Mouse (Mus musculus) retina, embryonic 14.5 days (tissue): Measurements from ENCODE around the gene Shpk.

Experiments used
- DNase-seq: peaks from one replicate; pipeline ENCODE4 v3.0.0-alpha.2; 2015; ENCODE audit warnings: low spot score

Gene Shpk

GRCm38 (mm10) chr11:73199879-73200278 lies 619 bp downstream of the Shpk start:
- DNase-seq: peak; percentile 12

GRCm38 (mm10) chr11:73201021-73201420 lies 1.8 kb downstream of the Shpk start:
- DNase-seq: no peak

- DNase-seq: peak; percentile 12
Observed at GRCm38 (mm10) chr11:73201597-73201996, 2.3 kb downstream of the Shpk start.

GRCm38 (mm10) chr11:73203895-73204294 lies 4.6 kb downstream of the Shpk start:
- no peak for DNase-seq

GRCm38 (mm10) chr11:73205194-73205593 lies 5.9 kb downstream of the Shpk start:
- DNase-seq: no peak

GRCm38 (mm10) chr11:73207621-73208020 lies 8.4 kb downstream of the Shpk start:
- DNase-seq: peak; percentile 10

- DNase-seq: no peak
Observed at GRCm38 (mm10) chr11:73213956-73214355, 14.7 kb downstream of the Shpk start.

GRCm38 (mm10) chr11:73219671-73220070 lies 20.4 kb downstream of the Shpk start:
- no peak for DNase-seq

GRCm38 (mm10) chr11:73220651-73221050 lies 21.4 kb downstream of the Shpk start:
- DNase-seq: no peak

GRCm38 (mm10) chr11:73222846-73223245 lies 23.6 kb downstream of the Shpk start:
- no peak for DNase-seq

GRCm38 (mm10) chr11:73223966-73224365 lies 24.7 kb downstream of the Shpk start:
- no peak for DNase-seq

GRCm38 (mm10) chr11:73225856-73226255 lies 26.6 kb downstream of the Shpk start:
- DNase-seq: no peak

- no peak for DNase-seq
Observed at GRCm38 (mm10) chr11:73228881-73229280, 29.6 kb downstream of the Shpk start.

- DNase-seq: no peak
Observed at GRCm38 (mm10) chr11:73230081-73230480, 30.8 kb downstream of the Shpk start.

- no peak for DNase-seq
Observed at GRCm38 (mm10) chr11:73232513-73232912, 33.3 kb downstream of the Shpk start.

- DNase-seq: no peak
Observed at GRCm38 (mm10) chr11:73233992-73234391, 34.7 kb downstream of the Shpk start, which contains the start of gene Trpv1. TSS of gene Trpv1 (plus strand) at chr11:73234292.

GRCm38 (mm10) chr11:73235990-73236701 lies 36.9 kb downstream of the Shpk start:
- no peak for DNase-seq

- DNase-seq: no peak
Observed at GRCm38 (mm10) chr11:73236731-73237130, 37.5 kb downstream of the Shpk start.

- DNase-seq: no peak
Observed at GRCm38 (mm10) chr11:73242199-73242598, 42.9 kb downstream of the Shpk start.

- DNase-seq: no peak
Observed at GRCm38 (mm10) chr11:73242777-73243176, 43.5 kb downstream of the Shpk start.

GRCm38 (mm10) chr11:73257362-73257945 lies 58.2 kb downstream of the Shpk start:
- DNase-seq: no peak

- no peak for DNase-seq
Observed at GRCm38 (mm10) chr11:73258664-73259063, 59.4 kb downstream of the Shpk start.

GRCm38 (mm10) chr11:73260457-73260856 lies 61.2 kb downstream of the Shpk start:
- no peak for DNase-seq

GRCm38 (mm10) chr11:73261385-73261784 lies 62.1 kb downstream of the Shpk start:
- DNase-seq: no peak
